Mouse (Mus musculus) megakaryocyte, embryonic 14.5 days (primary cell): ENCODE data around the gene Gm45234.

Source experiments
- FLI1 ChIP-seq: IDR thresholded peaks from 2 replicates; pipeline ENCODE4 v1.6.1; 2012; ENCODE audit warnings: low read length, inconsistent platforms, mixed read lengths
- GATA1 ChIP-seq: IDR thresholded peaks from 3 replicates; pipeline ENCODE4 v1.6.1; 2012; ENCODE audit warnings: mixed read lengths, low read length, inconsistent platforms, borderline replicate concordance

GRCm38 (mm10) chr6:124717968-124718367 is 37.9 kb downstream of the Gm45234 start:
- TF ChIP-seq FLI1, result no peak
- no peak for TF ChIP-seq GATA1
